Mouse (Mus musculus) lung, postnatal 0 days (tissue): ENCODE results near the gene Shisa6. TPM values are rescaled to one million over a fixed set of nuclear protein-coding genes. Genes with fewer than 3 reads are reported as not detected.

Experiments used
- ATAC-seq: fragments of 200-750 bp; cut with Nextera tagmentation; 2 replicates; pipeline ENCODE4 v1.8.0; 2017; ENCODE audit warnings: moderate library complexity
- DNase-seq: peaks from one replicate; pipeline ENCODE4 v3.0.0-alpha.2; 2016; ENCODE audit warnings: low spot score
- H3K27ac ChIP-seq: fragments of 300-500 bp; sonication (generic); 2 replicates; pipeline ENCODE4 v1.5.1; 2014; ENCODE audit warnings: antibody characterized with exemption, mild to moderate bottlenecking, low read length, mixed read lengths
- H3K27me3 ChIP-seq: fragments of 300-500 bp; sonication (generic); replicated peaks from 2 replicates; pipeline ENCODE4 v1.6.1; 2014; ENCODE audit warnings: low read length, mixed read lengths; ENCODE audit not compliant: insufficient read depth
- H3K36me3 ChIP-seq: fragments of 300-500 bp; sonication (generic); 2 replicates; pipeline ENCODE4 v1.6.1; 2014; ENCODE audit warnings: low read length, mixed read lengths; ENCODE audit not compliant: insufficient read depth
- H3K4me1 ChIP-seq: fragments of 300-500 bp; sonication (generic); 2 replicates; pipeline ENCODE4 v1.6.1; 2014; ENCODE audit warnings: antibody characterized with exemption, low read depth, low read length, mixed read lengths; ENCODE audit not compliant: insufficient read depth
- H3K4me2 ChIP-seq: fragments of 300-500 bp; sonication (generic); replicated peaks from 2 replicates; pipeline ENCODE4 v1.6.1; 2014; ENCODE audit warnings: low read depth, mild to moderate bottlenecking, low read length, moderate library complexity, mixed read lengths
- H3K4me3 ChIP-seq: fragments of 300-500 bp; sonication (generic); 2 replicates; pipeline ENCODE4 v1.5.1; 2014; ENCODE audit warnings: low read depth, low read length
- H3K9ac ChIP-seq: fragments of 300-500 bp; sonication (generic); replicated peaks from 2 replicates; pipeline ENCODE4 v1.6.1; 2014; ENCODE audit warnings: low read depth, mild to moderate bottlenecking
- H3K9me3 ChIP-seq: fragments of 300-500 bp; sonication (generic); 2 replicates; pipeline ENCODE4 v1.6.1; 2016; ENCODE audit warnings: low read length, mixed read lengths
- CTCF ChIP-seq: IDR thresholded peaks from 2 replicates; pipeline ENCODE4 v1.5.1; 2016; ENCODE audit warnings: antibody characterized with exemption, mild to moderate bottlenecking
- EP300 ChIP-seq: IDR thresholded peaks from 2 replicates; pipeline ENCODE4 v1.6.1; 2016; ENCODE audit warnings: antibody characterized with exemption, mild to moderate bottlenecking, control low read depth
- WGBS: fragments of 180-500 bp; shearing (Covaris S2); extraction: QIAGEN DNeasy Blood & Tissue Kit; methylation state at CpG from one replicate; pipeline ENCODE4 v1.1.7; 2014; 5-methylcytosine and 5-hydroxymethylcytosine counted together
- polyA plus RNA-seq: library from polyadenylated mRNA; unstranded; fragments of >200 nt; fragmentation: Nextera tagmentation; extraction: Ambion mirVana; gene quantifications from 2 replicates; pipeline ENCODE4 v1.2.1, GENCODE M21; 2015

Gene Shisa6
- polyA plus RNA-seq, 1 experiment from 2014 or later = 0.61 TPM

DNA sequence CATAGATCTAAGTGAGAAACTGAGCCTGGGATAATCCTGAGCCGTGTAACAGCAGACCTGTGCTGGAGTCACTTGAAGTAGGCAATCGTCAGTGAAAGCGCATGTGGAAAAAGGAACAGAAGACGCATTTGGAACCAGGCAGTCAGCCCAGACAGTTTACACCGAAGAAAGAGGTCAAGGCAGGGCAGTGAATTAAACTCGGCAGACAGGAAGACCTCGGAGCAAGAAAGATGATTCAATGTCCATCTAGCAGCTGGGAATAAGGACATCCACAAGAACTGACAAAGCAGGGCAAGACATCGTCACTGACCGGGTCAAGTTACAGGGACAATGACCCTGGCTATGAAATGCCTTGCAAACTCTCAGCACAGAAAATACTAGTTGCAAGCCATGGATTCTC lies 10.1 kb upstream of the Shisa6 start:
- Histone ChIP-seq H3K4me1 (no peaks in the 10 kb centered on the region), H3K9ac (no peak overlapping the region), H3K27me3 (no peaks in the 10 kb centered on the region), H3K9me3 (no peaks in the 10 kb centered on the region), H3K4me2 (no peak overlapping the region), H3K27ac (no peak overlapping the region), H3K36me3 (no peaks in the 10 kb centered on the region), H3K4me3 (no peak overlapping the region)
- ATAC-seq (no peak), DNase-seq (no peak)
- WGBS = 59% methylated on average over 9 of the region's 9 CpGs
- no peak for TF ChIP-seq CTCF
- no peak for TF ChIP-seq EP300

DNA sequence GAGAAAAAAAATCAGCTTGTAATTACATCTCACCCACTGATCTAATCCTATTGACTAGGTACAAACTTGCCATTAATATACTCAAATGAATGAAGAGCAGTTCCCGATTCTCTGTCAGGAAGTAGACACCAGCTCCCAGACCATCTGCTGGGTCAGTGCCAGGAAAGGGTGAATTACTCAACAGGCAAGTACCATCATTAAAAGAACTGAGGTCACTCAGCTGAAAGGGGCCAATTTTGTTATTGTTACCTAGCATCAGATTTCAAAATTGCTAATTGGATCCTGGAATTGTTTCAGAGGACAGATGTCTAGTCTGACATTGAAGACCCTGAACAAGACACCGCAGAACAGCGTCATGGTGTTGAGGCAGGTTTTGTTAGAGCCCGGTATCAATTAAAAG lies 9.4 kb upstream of the Shisa6 start:
- Histone ChIP-seq H3K4me3 (no peak overlapping the region), H3K4me2 (no peak overlapping the region), H3K4me1 (no peaks in the 10 kb centered on the region), H3K9ac (no peak overlapping the region), H3K9me3 (no peaks in the 10 kb centered on the region), H3K27ac (no peak overlapping the region), H3K36me3 (no peaks in the 10 kb centered on the region), H3K27me3 (no peaks in the 10 kb centered on the region)
- TF ChIP-seq CTCF = no peak
- TF ChIP-seq EP300 = no peak
- WGBS = 85% methylated on average over 4 of the region's 4 CpGs
- DNase-seq = no peak
- ATAC-seq = no peak

DNA sequence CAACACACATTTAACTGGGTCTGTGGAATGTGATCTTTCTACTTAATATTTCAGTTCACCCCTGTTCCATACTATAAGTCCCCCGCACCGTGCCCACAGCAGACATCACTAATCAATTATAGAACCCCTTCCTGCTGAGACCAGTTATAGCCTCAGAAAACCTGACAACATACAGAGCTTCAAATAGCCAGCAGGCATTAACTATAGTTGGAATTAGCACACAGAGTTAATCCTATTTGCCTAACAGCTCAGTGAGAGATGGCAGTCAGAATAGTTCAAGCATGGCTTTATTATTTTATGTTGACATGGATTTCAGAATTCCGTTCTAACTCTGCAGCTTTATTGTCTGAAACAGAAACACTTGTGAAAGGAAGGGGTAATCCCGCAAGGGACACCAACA lies 8.5 kb upstream of the Shisa6 start:
- no peak overlapping the region for H3K4me2 ChIP-seq
- TF ChIP-seq EP300 (no peak), CTCF (no peak)
- no peak overlapping the region for H3K9ac ChIP-seq
- no peaks in the 10 kb centered on the region for H3K36me3 ChIP-seq
- no peaks in the 10 kb centered on the region for H3K9me3 ChIP-seq
- no peak for ATAC-seq
- no peak overlapping the region for H3K27ac ChIP-seq
- no peak for DNase-seq
- WGBS = 84% methylated on average over 4 of the region's 4 CpGs
- no peaks in the 10 kb centered on the region for H3K27me3 ChIP-seq
- no peak overlapping the region for H3K4me3 ChIP-seq
- H3K4me1 ChIP-seq = no peaks in the 10 kb centered on the region

DNA sequence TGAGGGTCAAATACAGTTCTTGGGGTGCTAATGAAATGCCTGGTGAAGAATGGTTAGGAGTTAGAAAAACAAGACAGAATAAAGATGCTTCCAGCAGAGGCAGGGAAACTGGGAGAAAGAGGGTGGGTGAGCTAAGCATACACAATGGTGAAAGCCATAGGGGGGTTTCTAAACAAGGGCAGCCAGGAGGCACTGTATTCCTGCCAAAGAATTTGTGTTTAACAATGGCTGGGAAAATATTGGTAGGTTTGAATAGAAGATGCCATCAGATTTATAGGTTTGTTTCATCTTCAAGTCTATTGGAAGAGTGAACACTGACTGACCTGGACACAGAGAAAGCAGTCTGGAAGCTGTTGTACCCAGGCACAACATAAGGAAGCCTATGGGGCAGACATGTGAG lies 2.4 kb upstream of the Shisa6 start:
- no peaks in the 10 kb centered on the region for H3K9me3 ChIP-seq
- H3K9ac ChIP-seq = no peak overlapping the region
- H3K27ac ChIP-seq = no peak overlapping the region
- H3K36me3 ChIP-seq = no peaks in the 10 kb centered on the region
- H3K4me3 ChIP-seq = no peak overlapping the region
- H3K4me2 ChIP-seq = no peak overlapping the region
- DNase-seq (no peak), ATAC-seq (no peak)
- TF ChIP-seq CTCF (no peak), EP300 (no peak)
- no peaks in the 10 kb centered on the region for H3K4me1 ChIP-seq
- H3K27me3 ChIP-seq = peaks cover 49% of the 10 kb centered on the region

DNA sequence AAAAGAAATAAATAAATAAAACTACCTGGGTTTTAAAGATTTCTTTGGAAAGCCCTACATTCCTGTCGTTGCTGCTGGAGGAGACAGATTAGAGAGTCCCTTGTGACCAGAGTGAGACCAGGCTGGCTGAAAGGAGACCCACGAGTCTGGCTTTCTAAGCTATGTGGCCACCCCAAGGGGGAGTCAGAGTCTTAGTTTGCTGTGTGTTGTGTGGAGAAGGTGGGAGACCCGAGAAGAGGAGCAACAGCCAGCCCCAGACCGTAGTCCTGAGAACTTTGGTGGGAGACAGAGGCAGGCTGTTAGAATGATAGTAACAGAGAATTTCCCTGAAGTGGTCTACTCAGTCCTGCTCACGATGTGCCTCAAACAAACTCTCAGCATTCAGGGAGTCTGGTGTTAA lies 1.6 kb upstream of the Shisa6 start:
- no peak overlapping the region for H3K4me2 ChIP-seq
- TF ChIP-seq CTCF (peak; percentile 33), EP300 (no peak)
- ATAC-seq = no peak

DNA sequence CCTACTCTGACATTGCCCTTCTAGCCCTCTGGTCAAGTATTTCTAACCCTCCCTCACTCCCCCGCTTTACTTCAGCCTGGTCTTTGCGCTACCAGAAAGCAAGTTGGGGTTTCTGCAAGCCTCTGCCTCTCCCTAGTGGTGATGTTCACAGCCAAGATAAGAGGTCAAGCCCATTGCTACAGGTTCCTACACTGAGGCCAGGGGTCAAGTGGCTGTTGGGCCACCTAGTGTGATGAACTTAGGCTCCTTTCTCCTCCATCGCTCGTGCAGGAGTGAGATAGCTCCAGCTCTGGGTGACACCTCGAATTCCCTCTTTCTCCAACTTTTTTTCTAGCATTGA lies 1.2 kb upstream of the Shisa6 start:
- 4% methylated on average over 5 of the region's 5 CpGs for WGBS
- TF ChIP-seq EP300 = no peak
- TF ChIP-seq CTCF = peak; percentile 52
- ATAC-seq (peak; percentile 21; the same call in 1 of the 2 replicates), DNase-seq (peak; percentile 48)
- Histone ChIP-seq H3K36me3 (no peaks in the 10 kb centered on the region), H3K4me1 (no peaks in the 10 kb centered on the region), H3K27ac (no peak overlapping the region), H3K9me3 (no peaks in the 10 kb centered on the region), H3K27me3 (peaks cover 49% of the 10 kb centered on the region), H3K4me2 (peak overlapping the region; percentile 78), H3K4me3 (peak overlapping the region; percentile 51), H3K9ac (no peak overlapping the region)

More for the DNA sequence above, 1.6 kb upstream of the Shisa6 start:
- Histone ChIP-seq H3K9me3 (no peaks in the 10 kb centered on the region), H3K36me3 (no peaks in the 10 kb centered on the region), H3K4me1 (no peaks in the 10 kb centered on the region), H3K27me3 (peaks cover 49% of the 10 kb centered on the region), H3K4me3 (no peak overlapping the region), H3K9ac (no peak overlapping the region), H3K27ac (no peak overlapping the region)
- WGBS = 4% methylated on average over 5 of the region's 5 CpGs
- DNase-seq = peak; percentile 11
